Mouse (Mus musculus): ENCODE results near the gene P3h2.

GRCm38 (mm10) chr16:25977210-25977609, 128.4 kb downstream of the P3h2 start:
- TF ChIP-seq POLR2A (IDR thresholded peaks at IDR 0.05; ENCODE audit: low read depth, low read length) (no peak), CTCF (IDR thresholded peaks at IDR 0.05; ENCODE audit: borderline replicate concordance, insufficient read depth, low read length) (no peak)

All from embryonic fibroblast, embryonic 13.5 days (primary cell).